ENCODE assay signal across 7 mouse cellular contexts in genomic region chr9:108648611-108649560, GRCm38 (mm10). TPM values are rescaled to one million over a fixed set of nuclear protein-coding genes. Genes with fewer than 3 reads are reported as not detected.
DNase-seq lines count a peak whose midpoint lies in the region; ATAC-seq lines count a peak whose summit lies in the region.

Gene Arih2, minus strand, starts transcription at chr9:108649386.

- peak within 1 kb of the TSS; percentile 94 for H3K9ac ChIP-seq in midbrain, embryonic 13.5 days (replicated peaks)

- H3K4me2 ChIP-seq in midbrain, embryonic 13.5 days (replicated peaks), result peak within 1 kb of the TSS; percentile 97

- under 1% methylated on average over 112 of the region's 112 CpGs for WGBS in embryonic facial prominence, embryonic 10.5 days
- under 1% methylated on average over 110 of the region's 112 CpGs for WGBS in limb, embryonic 10.5 days
- WGBS in midbrain, embryonic 13.5 days, result under 1% methylated on average over 97 of the region's 112 CpGs

- H3K9me3 ChIP-seq in embryonic facial prominence, embryonic 10.5 days, result no peaks in the 10 kb centered on the region
- H3K9me3 ChIP-seq in limb, embryonic 10.5 days (replicated peaks), result no peaks in the 10 kb centered on the region
- H3K9me3 ChIP-seq in midbrain, embryonic 13.5 days, result no peaks in the 10 kb centered on the region

- peaks cover 18% of the 10 kb centered on the region for H3K36me3 ChIP-seq in embryonic facial prominence, embryonic 10.5 days (replicated peaks)
- peaks cover 14% of the 10 kb centered on the region for H3K36me3 ChIP-seq in limb, embryonic 10.5 days
- H3K36me3 ChIP-seq in midbrain, embryonic 13.5 days, result no peaks in the 10 kb centered on the region

- H3K27me3 ChIP-seq in embryonic facial prominence, embryonic 10.5 days (replicated peaks; ENCODE audit: low read depth, poor library complexity, severe bottlenecking), result no peaks in the 10 kb centered on the region
- no peaks in the 10 kb centered on the region for H3K27me3 ChIP-seq in limb, embryonic 10.5 days (ENCODE audit: low read depth, poor library complexity, severe bottlenecking)
- H3K27me3 ChIP-seq in midbrain, embryonic 13.5 days, result no peaks in the 10 kb centered on the region

- peak; percentile 95 for DNase-seq in adrenal gland, postnatal 10 days
- DNase-seq in embryonic facial prominence, embryonic 10.5 days (ENCODE audit: low spot score), result peak; percentile 95
- peak; percentile 90 for DNase-seq in kidney, adult 11 months
- DNase-seq in limb, embryonic 10.5 days (ENCODE audit: low spot score), result peak; percentile 95
- DNase-seq in spleen, adult 12 weeks (ENCODE audit: low spot score), result peak; percentile 85

- ATAC-seq in granulocyte monocyte progenitor cell, adult 5-6 weeks (replicated peaks; ENCODE audit: poor library complexity, severe bottlenecking), result peak; percentile 93
- ATAC-seq in midbrain, embryonic 13.5 days, result peak; percentile 100

- peaks cover 19% of the 10 kb centered on the region for H3K4me1 ChIP-seq in embryonic facial prominence, embryonic 10.5 days
- peaks cover 23% of the 10 kb centered on the region for H3K4me1 ChIP-seq in limb, embryonic 10.5 days
- H3K4me1 ChIP-seq in midbrain, embryonic 13.5 days (replicated peaks), result peaks cover 24% of the 10 kb centered on the region

- peak within 1 kb of the TSS; percentile 92 for H3K27ac ChIP-seq in embryonic facial prominence, embryonic 10.5 days (replicated peaks)
- peak within 1 kb of the TSS; percentile 93 for H3K27ac ChIP-seq in limb, embryonic 10.5 days
- peak within 1 kb of the TSS; percentile 88 for H3K27ac ChIP-seq in midbrain, embryonic 13.5 days

- H3K4me3 ChIP-seq in embryonic facial prominence, embryonic 10.5 days, result peak within 1 kb of the TSS; percentile 96
- peak within 1 kb of the TSS; percentile 98 for H3K4me3 ChIP-seq in limb, embryonic 10.5 days
- H3K4me3 ChIP-seq in midbrain, embryonic 13.5 days (replicated peaks), result peak within 1 kb of the TSS; percentile 95

RNA-seq across cellular contexts. Expression of gene Arih2, which starts in this region (rescaled TPM):
- 10 to 100 TPM; 56.1 to 59.9 TPM for total RNA-seq in adrenal gland, postnatal 10 days (2021)
- polyA plus RNA-seq in embryonic facial prominence, embryonic 10.5 days (2016; fragmentation: Nextera tagmentation; extraction: Ambion mirVana), result 57.9 and 62.5 TPM in 2 replicates
- 32.9 and 36.9 TPM in 2 replicates for total RNA-seq in granulocyte monocyte progenitor cell, adult 5-6 weeks (2014; fragmentation: Nextera tagmentation)
- 32.2 and 33.4 TPM in 2 replicates for total RNA-seq in granulocyte monocyte progenitor cell, adult 5-6 weeks (2017)
- polyA plus RNA-seq in limb, embryonic 10.5 days (2016; fragmentation: Nextera tagmentation; extraction: Ambion mirVana), result 59.0 and 59.2 TPM in 2 replicates
- 53.6 and 54.0 TPM in 2 replicates for polyA plus RNA-seq in midbrain, embryonic 13.5 days (2015; fragmentation: Nextera tagmentation; extraction: Ambion mirVana)

Comparison
In these comparisons a context has a peak if more than half of its experiments do, and no peak if none do; other contexts are left out.
1. Peak in every context shown above with its lines: DNase-seq, ATAC-seq, H3K4me3 ChIP-seq and H3K27ac ChIP-seq.